Mouse (Mus musculus) intestine, postnatal 0 days (tissue): ENCODE measurements around the gene 4930544G11Rik. TPM values are rescaled to one million over a fixed set of nuclear protein-coding genes. Genes with fewer than 3 reads are reported as not detected.

Experiments used
- ATAC-seq: fragments of 200-750 bp; cut with Nextera tagmentation; 2 replicates; pipeline ENCODE4 v1.8.0; 2017; ENCODE audit warnings: mild to moderate bottlenecking, moderate TSS enrichment, moderate library complexity
- H3K27ac ChIP-seq: fragments of 300-500 bp; sonication (generic); 2 replicates; pipeline ENCODE4 v1.5.1; 2014; ENCODE audit warnings: mild to moderate bottlenecking, low read depth, low read length, moderate library complexity
- H3K27me3 ChIP-seq: fragments of 300-500 bp; sonication (generic); replicated peaks from 2 replicates; pipeline ENCODE4 v1.6.1; 2014; ENCODE audit warnings: low read length, mixed read lengths; ENCODE audit not compliant: control insufficient read depth, insufficient read depth
- H3K36me3 ChIP-seq: fragments of 300-500 bp; sonication (generic); 2 replicates; pipeline ENCODE4 v1.6.1; 2014; ENCODE audit warnings: mild to moderate bottlenecking, moderate library complexity; ENCODE audit not compliant: control insufficient read depth, insufficient read depth
- H3K4me1 ChIP-seq: fragments of 300-500 bp; sonication (generic); replicated peaks from 2 replicates; pipeline ENCODE4 v1.6.1; 2014; ENCODE audit warnings: antibody characterized with exemption, low read length, mixed read lengths; ENCODE audit not compliant: control insufficient read depth, insufficient read depth
- H3K4me2 ChIP-seq: fragments of 300-500 bp; sonication (generic); replicated peaks from 2 replicates; pipeline ENCODE4 v1.6.1; 2014; ENCODE audit warnings: low read depth, mild to moderate bottlenecking, moderate library complexity
- H3K4me3 ChIP-seq: fragments of 300-500 bp; sonication (generic); 2 replicates; pipeline ENCODE4 v1.5.1; 2014; ENCODE audit warnings: low read depth, low read length
- H3K9ac ChIP-seq: fragments of 300-500 bp; sonication (generic); 2 replicates; pipeline ENCODE4 v1.6.1; 2014; ENCODE audit warnings: mild to moderate bottlenecking, low read depth, low read length
- H3K9me3 ChIP-seq: fragments of 300-500 bp; sonication (generic); 2 replicates; pipeline ENCODE4 v1.6.1; 2016; ENCODE audit warnings: mixed run types; ENCODE audit not compliant: control insufficient read depth
- CTCF ChIP-seq: sonication (generic); IDR thresholded peaks from 2 replicates; pipeline ENCODE4 v1.5.1; 2016; ENCODE audit warnings: low read depth, mild to moderate bottlenecking, control low read depth, antibody characterized with exemption, moderate library complexity
- WGBS: fragments of 180-500 bp; shearing (Covaris S2); extraction: QIAGEN DNeasy Blood & Tissue Kit; methylation state at CpG from one replicate; pipeline ENCODE4 v1.1.7; 2014; 5-methylcytosine and 5-hydroxymethylcytosine counted together
- polyA plus RNA-seq: library from polyadenylated mRNA; unstranded; fragments of >200 nt; fragmentation: Nextera tagmentation; extraction: Ambion mirVana; gene quantifications from 2 replicates; pipeline ENCODE4 v1.2.1, GENCODE M21; 2015

The 4930544G11Rik gene
- polyA plus RNA-seq, 1 experiment from 2014 or later = not detected

GRCm38 (mm10) chr6:65930523-65930922, 21.9 kb upstream of the 4930544G11Rik start:
- no peaks in the 10 kb centered on the region for H3K9me3 ChIP-seq
- WGBS = 91% methylated on average over 1 of the region's 1 CpGs
- no peak for ATAC-seq
- no peaks in the 10 kb centered on the region for H3K27me3 ChIP-seq
- no peaks in the 10 kb centered on the region for H3K4me1 ChIP-seq
- no peak overlapping the region for H3K27ac ChIP-seq
- no peak overlapping the region for H3K9ac ChIP-seq
- H3K36me3 ChIP-seq = no peaks in the 10 kb centered on the region
- H3K4me3 ChIP-seq = no peak overlapping the region
- no peak for TF ChIP-seq CTCF
- H3K4me2 ChIP-seq = no peak overlapping the region

GRCm38 (mm10) chr6:65932776-65933175, 19.6 kb upstream of the 4930544G11Rik start:
- no peaks in the 10 kb centered on the region for H3K27me3 ChIP-seq
- ATAC-seq = no peak
- WGBS = 46% methylated on average over 1 of the region's 1 CpGs

GRCm38 (mm10) chr6:65933177-65933576, 19.2 kb upstream of the 4930544G11Rik start:
- Histone ChIP-seq H3K4me3 (no peak overlapping the region), H3K9ac (no peak overlapping the region), H3K4me2 (no peak overlapping the region), H3K4me1 (no peaks in the 10 kb centered on the region), H3K27me3 (no peaks in the 10 kb centered on the region), H3K9me3 (no peaks in the 10 kb centered on the region), H3K27ac (no peak overlapping the region), H3K36me3 (no peaks in the 10 kb centered on the region)
- no peak for TF ChIP-seq CTCF
- WGBS = 74% methylated on average over 4 of the region's 4 CpGs
- no peak for ATAC-seq

More at GRCm38 (mm10) chr6:65932776-65933175, 19.6 kb upstream of the 4930544G11Rik start:
- H3K4me2 ChIP-seq = no peak overlapping the region
- TF ChIP-seq CTCF = no peak
- no peak overlapping the region for H3K9ac ChIP-seq
- no peak overlapping the region for H3K4me3 ChIP-seq
- H3K27ac ChIP-seq = no peak overlapping the region
- H3K36me3 ChIP-seq = no peaks in the 10 kb centered on the region
- H3K9me3 ChIP-seq = no peaks in the 10 kb centered on the region
- H3K4me1 ChIP-seq = no peaks in the 10 kb centered on the region

GRCm38 (mm10) chr6:65935566-65936281, 16.7 kb upstream of the 4930544G11Rik start:
- WGBS = 63% methylated on average over 7 of the region's 7 CpGs
- Histone ChIP-seq H3K4me3 (no peak overlapping the region), H3K36me3 (no peaks in the 10 kb centered on the region), H3K27ac (no peak overlapping the region), H3K4me1 (no peaks in the 10 kb centered on the region), H3K27me3 (no peaks in the 10 kb centered on the region), H3K9ac (no peak overlapping the region), H3K9me3 (no peaks in the 10 kb centered on the region), H3K4me2 (no peak overlapping the region)
- TF ChIP-seq CTCF = no peak
- ATAC-seq = no peak

GRCm38 (mm10) chr6:65950492-65950891, 1.9 kb upstream of the 4930544G11Rik start:
- no peak overlapping the region for H3K4me2 ChIP-seq
- no peaks in the 10 kb centered on the region for H3K27me3 ChIP-seq
- no peak overlapping the region for H3K4me3 ChIP-seq
- H3K36me3 ChIP-seq = no peaks in the 10 kb centered on the region
- no peak overlapping the region for H3K9ac ChIP-seq
- no peak overlapping the region for H3K27ac ChIP-seq
- no peak for ATAC-seq
- WGBS = 81% methylated on average over 6 of the region's 6 CpGs
- no peaks in the 10 kb centered on the region for H3K9me3 ChIP-seq
- TF ChIP-seq CTCF = no peak
- no peaks in the 10 kb centered on the region for H3K4me1 ChIP-seq

- H3K4me3 ChIP-seq = no peak overlapping the region
- H3K27me3 ChIP-seq = no peaks in the 10 kb centered on the region
- H3K9me3 ChIP-seq = no peaks in the 10 kb centered on the region
- 70% methylated on average over 6 of the region's 6 CpGs for WGBS
- no peaks in the 10 kb centered on the region for H3K36me3 ChIP-seq
- H3K4me1 ChIP-seq = no peaks in the 10 kb centered on the region
- no peak for ATAC-seq
- no peak for TF ChIP-seq CTCF
- no peak overlapping the region for H3K9ac ChIP-seq
- no peak overlapping the region for H3K27ac ChIP-seq
- no peak overlapping the region for H3K4me2 ChIP-seq
Measured at GRCm38 (mm10) chr6:65969386-65970111, 17.1 kb downstream of the 4930544G11Rik start.
